Mouse (Mus musculus) ovary, adult 2 months (tissue): ENCODE measurements around the gene Arhgef15. TPM values are rescaled to one million over a fixed set of nuclear protein-coding genes. Genes with fewer than 3 reads are reported as not detected.

Experiments
- polyA plus RNA-seq: library from polyadenylated mRNA; depleted of rRNA; stranded (reverse); fragments of >200 nt; gene quantifications from 2 replicates; pipeline ENCODE4 v1.2.3, GENCODE M21; 2012; rRNA removed

The Arhgef15 gene
- 53.3 and 59.5 TPM in 2 replicates for polyA plus RNA-seq

DNA sequence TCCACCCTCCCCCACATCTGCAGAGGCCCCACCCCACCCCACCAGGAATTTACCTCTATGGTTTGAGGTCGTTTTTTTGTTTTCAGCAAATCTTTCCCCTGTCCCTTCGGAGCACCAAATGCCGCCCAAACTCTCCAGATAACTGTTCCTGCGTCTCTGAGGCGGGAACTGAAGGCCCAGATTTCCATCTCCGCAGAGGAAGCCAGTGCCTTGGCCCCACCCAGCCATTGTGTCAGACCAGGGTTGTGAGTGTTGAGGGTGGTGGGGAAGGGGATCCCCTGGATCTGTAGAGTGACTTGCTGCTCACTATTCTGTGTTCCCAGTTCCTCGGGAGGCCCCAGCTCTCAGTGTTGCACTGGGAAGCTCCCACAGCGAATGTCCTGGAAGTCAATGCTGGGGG, at the start of gene Arhgef15:
Gene Arhgef15, minus strand, starts transcription at position 173 of the 400 bp plus-strand sequence.

DNA sequence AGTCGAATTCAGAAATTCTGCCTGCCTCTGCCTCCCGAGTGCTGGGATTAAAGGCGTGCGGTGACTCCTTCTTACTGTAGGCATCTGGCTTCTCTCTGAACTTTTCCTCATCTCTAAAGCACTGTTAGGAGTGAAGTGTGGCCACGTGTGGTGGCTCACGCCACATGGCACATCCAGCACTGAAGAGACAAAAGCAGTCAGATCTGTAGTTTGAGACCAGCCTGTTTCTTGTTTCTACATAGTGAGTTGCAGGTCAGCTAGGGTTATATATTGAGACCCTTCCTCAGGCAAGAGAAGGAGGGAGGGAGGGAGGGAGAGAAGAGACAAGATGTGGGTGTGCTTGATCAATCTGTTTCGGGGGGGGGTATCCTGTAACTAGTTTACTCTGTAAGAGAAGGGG, 17.8 kb upstream of the Arhgef15 start, which contains the start of gene Rangrf:
Gene Rangrf, minus strand, starts transcription at position 101 of the 400 bp plus-strand sequence.

GRCm38 (mm10) chr11:68967337-68968282, 10.3 kb upstream of the Arhgef15 start, which contains the start of gene Slc25a35:
Gene Slc25a35 (plus strand): TSS chr11:68968131.

GRCm38 (mm10) chr11:68926981-68927380, 30.3 kb downstream of the Arhgef15 start, which contains the start of gene Odf4:
Gene Odf4 (minus strand): TSS chr11:68927081.

GRCm38 (mm10) chr11:68901351-68902046, 55.8 kb downstream of the Arhgef15 start, which contains the start of gene Rpl26:
Gene Rpl26 (plus strand): TSS chr11:68901583.

Other genes starting within 250 kb of the Arhgef15 start
- 104 and 124 TPM in 2 replicates for gene Ndel1, start 85.6 kb downstream of the Arhgef15 start, polyA plus RNA-seq
- gene Rnf222, start 68.9 kb downstream of the Arhgef15 start, polyA plus RNA-seq: 0.03 and 0.21 TPM in 2 replicates
- gene Rpl26, start 55.9 kb downstream of the Arhgef15 start, polyA plus RNA-seq: 1,030 and 1,365 TPM in 2 replicates
- not detected in 2 replicates for gene Odf4, start 30.4 kb downstream of the Arhgef15 start, polyA plus RNA-seq
- gene Slc25a35, start 10.7 kb upstream of the Arhgef15 start, polyA plus RNA-seq: 94.0 and 117 TPM in 2 replicates
- 31.8 and 49.9 TPM in 2 replicates for gene Rangrf, start 17.7 kb upstream of the Arhgef15 start, polyA plus RNA-seq
- 27.2 and 30.6 TPM in 2 replicates for gene Pfas, start 51.0 kb upstream of the Arhgef15 start, polyA plus RNA-seq
- 69.9 and 84.4 TPM in 2 replicates for gene Ctc1, start 58.4 kb upstream of the Arhgef15 start, polyA plus RNA-seq
- 35.2 and 55.8 TPM in 2 replicates for gene Aurkb, start 88.2 kb upstream of the Arhgef15 start, polyA plus RNA-seq
- gene Borcs6, start 102.2 kb upstream of the Arhgef15 start, polyA plus RNA-seq: 26.9 and 29.6 TPM in 2 replicates
- 60.2 and 98.0 TPM in 2 replicates for gene Tmem107, start 113.3 kb upstream of the Arhgef15 start, polyA plus RNA-seq
- 128 and 221 TPM in 2 replicates for gene Vamp2, start 131.0 kb upstream of the Arhgef15 start, polyA plus RNA-seq
- 25.2 and 31.5 TPM in 2 replicates for gene Per1, start 137.7 kb upstream of the Arhgef15 start, polyA plus RNA-seq
- 0.83 and 1.5 TPM in 2 replicates for gene Hes7, start 162.9 kb upstream of the Arhgef15 start, polyA plus RNA-seq
- gene 9130213A22Rik, start 165.1 kb upstream of the Arhgef15 start, polyA plus RNA-seq: 1.4 TPM in 2 replicates
- gene Aloxe3, start 168.4 kb upstream of the Arhgef15 start, polyA plus RNA-seq: 2.8 and 7.0 TPM in 2 replicates
- gene Alox12b, start 199.5 kb upstream of the Arhgef15 start, polyA plus RNA-seq: 0.18 TPM in 1 of 2 replicates, not detected in the other
- gene Alox8, start 240.4 kb upstream of the Arhgef15 start, polyA plus RNA-seq: 0.06 TPM in 1 of 2 replicates, not detected in the other